Mouse (Mus musculus) olfactory bulb, adult 2 months (tissue): Measurements from ENCODE around the gene Acly. TPM values are rescaled to one million over a fixed set of nuclear protein-coding genes. Genes with fewer than 3 reads are reported as not detected.

Source experiments
- H3K27ac ChIP-seq: fragments of 200-500 bp; 2 replicates; pipeline ENCODE4 v1.5.1; 2012; ENCODE audit warnings: low read depth, low read length; ENCODE audit not compliant: insufficient read depth
- H3K4me1 ChIP-seq: fragments of 200-500 bp; 2 replicates; pipeline ENCODE4 v1.6.1; 2012; ENCODE audit warnings: low read length; ENCODE audit not compliant: control insufficient read depth, insufficient read depth
- H3K4me3 ChIP-seq: fragments of 200-500 bp; 2 replicates; pipeline ENCODE4 v1.5.1; 2012; ENCODE audit warnings: mild to moderate bottlenecking, low read depth, low read length, moderate library complexity; ENCODE audit not compliant: insufficient read depth
- CTCF ChIP-seq: fragments of 200-500 bp; IDR thresholded peaks from 2 replicates; pipeline ENCODE4 v1.5.1; 2012; ENCODE audit warnings: low read depth, mild to moderate bottlenecking, low read length, moderate library complexity; ENCODE audit not compliant: insufficient read depth
- POLR2A ChIP-seq: fragments of 200-500 bp; IDR thresholded peaks from 2 replicates; pipeline ENCODE4 v1.6.1; 2012; ENCODE audit warnings: mild to moderate bottlenecking, low read depth, low read length, moderate library complexity; ENCODE audit not compliant: insufficient read depth
- whole genome bisulfite sequencing: fragments of 180-500 bp; shearing (Covaris S2); methylation state at CpG from one replicate; pipeline ENCODE4 v1.1.7; 2018; 5-methylcytosine and 5-hydroxymethylcytosine counted together
- polyA plus RNA-seq: library from polyadenylated mRNA; stranded (reverse); fragments of >200 nt; gene quantifications from 2 replicates; pipeline ENCODE4 v1.2.4, GENCODE M21; 2012; ENCODE audit warnings: low replicate concordance; ENCODE audit not compliant: missing spikeins, insufficient read depth, insufficient read length

Acly gene
- polyA plus RNA-seq, 1 experiment: not detected

GRCm38 (mm10) chr11:100440691-100441522, 86.9 kb downstream of the Acly start:
- TF ChIP-seq POLR2A (peak; percentile 79), CTCF (no peak)
- peak overlapping the region; percentile 56; the same call in 1 of the 2 replicates for H3K27ac ChIP-seq
- H3K4me3 ChIP-seq: peak overlapping the region; percentile 93
- WGBS: under 1% methylated on average over 52 of the region's 52 CpGs
- H3K4me1 ChIP-seq: peaks cover 5% of the 10 kb centered on the region

GRCm38 (mm10) chr11:100437901-100438300, 89.9 kb downstream of the Acly start:
- no peak overlapping the region for H3K27ac ChIP-seq
- TF ChIP-seq CTCF (no peak), POLR2A (no peak)
- H3K4me3 ChIP-seq: no peak overlapping the region
- 91% methylated on average over 1 of the region's 1 CpGs for WGBS
- peaks cover 5% of the 10 kb centered on the region for H3K4me1 ChIP-seq

- Histone ChIP-seq H3K4me3 (no peak overlapping the region), H3K4me1 (peaks cover 3% of the 10 kb centered on the region; the same call in 1 of the 2 replicates), H3K27ac (no peak overlapping the region)
- 76% methylated on average over 9 of the region's 9 CpGs for WGBS
- TF ChIP-seq CTCF (no peak), POLR2A (no peak)
Observed at GRCm38 (mm10) chr11:100435678-100436246, 92.0 kb downstream of the Acly start.

- Histone ChIP-seq H3K27ac (no peak overlapping the region), H3K4me1 (peaks cover 12% of the 10 kb centered on the region; the same call in 1 of the 2 replicates), H3K4me3 (no peak overlapping the region)
- 99% methylated on average over 5 of the region's 5 CpGs for WGBS
- no peak for TF ChIP-seq POLR2A
- no peak for TF ChIP-seq CTCF
Observed at GRCm38 (mm10) chr11:100432002-100432401, 95.8 kb downstream of the Acly start.

- H3K4me1 ChIP-seq: 0 out of 2 replicates have a peak, but pooled peaks cover 12% of the 10 kb centered on the region
- WGBS: 57% methylated on average over 7 of the region's 7 CpGs
- no peak for TF ChIP-seq POLR2A
- TF ChIP-seq CTCF: no peak
- H3K27ac ChIP-seq: no peak overlapping the region
- no peak overlapping the region for H3K4me3 ChIP-seq
Observed at GRCm38 (mm10) chr11:100430052-100430451, 97.7 kb downstream of the Acly start.

- no peak overlapping the region for H3K4me3 ChIP-seq
- WGBS: 26% methylated on average over 9 of the region's 9 CpGs
- H3K4me1 ChIP-seq: 0 out of 2 replicates have a peak, but pooled peaks cover 12% of the 10 kb centered on the region
- TF ChIP-seq CTCF: no peak
- no peak for TF ChIP-seq POLR2A
- H3K27ac ChIP-seq: peak overlapping the region; percentile 47
Observed at GRCm38 (mm10) chr11:100428612-100429199, 99.1 kb downstream of the Acly start.

GRCm38 (mm10) chr11:100426820-100427219, 101.0 kb downstream of the Acly start:
- 82% methylated on average over 3 of the region's 3 CpGs for WGBS
- no peak overlapping the region for H3K4me3 ChIP-seq

More at GRCm38 (mm10) chr11:100426820-100427219, 101.0 kb downstream of the Acly start:
- 0 out of 2 replicates have a peak, but pooled peaks cover 12% of the 10 kb centered on the region for H3K4me1 ChIP-seq
- no peak overlapping the region for H3K27ac ChIP-seq
- TF ChIP-seq POLR2A (no peak), CTCF (no peak)

Other genes with a start within 250 kb of the Acly start
- gene Eif1, start 208.1 kb downstream of the Acly start, polyA plus RNA-seq: not detected in 2 replicates
- gene Gast, start 193.6 kb downstream of the Acly start, polyA plus RNA-seq: not detected in 2 replicates
- not detected in 2 replicates for gene Hap1, start 171.9 kb downstream of the Acly start, polyA plus RNA-seq
- gene Jup, start 130.2 kb downstream of the Acly start, polyA plus RNA-seq: not detected in 2 replicates
- not detected in 2 replicates for gene P3h4, start 113.2 kb downstream of the Acly start, polyA plus RNA-seq
- gene Fkbp10, start 112.3 kb downstream of the Acly start, polyA plus RNA-seq: not detected in 2 replicates
- not detected in 2 replicates for gene Nt5c3b, start 86.2 kb downstream of the Acly start, polyA plus RNA-seq
- not detected in 2 replicates for gene Klhl10, start 86.1 kb downstream of the Acly start, polyA plus RNA-seq
- gene Klhl11, start 55.3 kb downstream of the Acly start, polyA plus RNA-seq: not detected in 2 replicates
- not detected in 2 replicates for gene Ttc25, start 17.6 kb upstream of the Acly start, polyA plus RNA-seq
- gene Cnp, start 46.9 kb upstream of the Acly start, polyA plus RNA-seq: not detected in 2 replicates
- not detected in 2 replicates for gene Nkiras2, start 91.2 kb upstream of the Acly start, polyA plus RNA-seq
- gene Dnajc7, start 92.2 kb upstream of the Acly start, polyA plus RNA-seq: 670 TPM in 1 of 2 replicates, not detected in the other
- not detected in 2 replicates for gene Zfp385c, start 164.5 kb upstream of the Acly start, polyA plus RNA-seq
- gene Dhx58, start 176.3 kb upstream of the Acly start, polyA plus RNA-seq: not detected in 2 replicates
- gene Kat2a, start 184.5 kb upstream of the Acly start, polyA plus RNA-seq: not detected in 2 replicates
- gene Hspb9, start 185.8 kb upstream of the Acly start, polyA plus RNA-seq: not detected in 2 replicates
- gene Rab5c, start 210.2 kb upstream of the Acly start, polyA plus RNA-seq: not detected in 2 replicates
- gene Kcnh4, start 231.9 kb upstream of the Acly start, polyA plus RNA-seq: not detected in 2 replicates
- gene Hcrt, start 234.9 kb upstream of the Acly start, polyA plus RNA-seq: not detected in 2 replicates
- gene Ghdc, start 243.0 kb upstream of the Acly start, polyA plus RNA-seq: not detected in 2 replicates